Mouse (Mus musculus): ENCODE results near the gene Sh3pxd2a. TPM values are rescaled to one million over a fixed set of nuclear protein-coding genes. Genes with fewer than 3 reads are reported as not detected.

The Sh3pxd2a gene
- total and polyA plus RNA-seq, 3 experiments = 3.9 to 11.3 TPM; not detected in 1

GRCm38 (mm10) chr19:47360921-47361320, 103.3 kb downstream of the Sh3pxd2a start:
- Histone ChIP-seq H3K79me2 (ENCODE audit: control insufficient read depth, insufficient read depth, low read length, poor library complexity) (no peaks in the 10 kb centered on the region), H3K27me3 (ENCODE audit: control insufficient read depth in 1 of 2, insufficient read depth in 2 of 2, low read length in 2 of 2) (no peaks in the 10 kb centered on the region; a peak in 1 of 4 replicates), H3K27ac (ENCODE audit: control insufficient read depth, low read depth, low read length) (no peak overlapping the region), H3K36me3 (ENCODE audit: control insufficient read depth in 1 of 2, insufficient read depth in 2 of 2, low read length in 2 of 2) (no peaks in the 10 kb centered on the region), H3K4me3 (ENCODE audit: control insufficient read depth in 1 of 2, insufficient read depth in 1 of 2, low read depth in 2 of 2, low read length in 2 of 2) (no peak overlapping the region), H3K4me1 (ENCODE audit: control insufficient read depth in 1 of 2, insufficient read depth in 2 of 2, low read length in 2 of 2) (no peaks in the 10 kb centered on the region), H3K9ac (ENCODE audit: control insufficient read depth, low read depth, low read length, poor library complexity, severe bottlenecking) (no peak overlapping the region), H3K9me3 (replicated peaks; ENCODE audit: insufficient read depth, low read length) (no peaks in the 10 kb centered on the region)
- TF ChIP-seq ETS1 (IDR thresholded peaks at IDR 0.05; ENCODE audit: low read depth, low read length) (no peak), CTCF (IDR thresholded peaks at IDR 0.05 in 2 of 3, conservative IDR thresholded peaks at IDR 0.05 in 1 of 3; ENCODE audit: control insufficient read depth in 1 of 3, insufficient read depth in 1 of 3, low read depth in 2 of 3, low read length in 3 of 3, poor library complexity in 1 of 3, severe bottlenecking in 1 of 3) (peak in 2 of 3 experiments; percentile 6 to 28; a peak in 1 of 6 replicates), TAL1 (IDR thresholded peaks at IDR 0.05; ENCODE audit: low read length) (no peak)
- DNase-seq (ENCODE audit: low read depth, low spot score) = no peak

- H3K4me1 ChIP-seq (ENCODE audit: control insufficient read depth in 1 of 2, insufficient read depth in 2 of 2, low read length in 2 of 2) = no peaks in the 10 kb centered on the region
- DNase-seq (ENCODE audit: low read depth, low spot score) = no peak
- H3K4me3 ChIP-seq (ENCODE audit: control insufficient read depth in 1 of 2, insufficient read depth in 1 of 2, low read depth in 2 of 2, low read length in 2 of 2) = no peak overlapping the region
- no peak overlapping the region for H3K9ac ChIP-seq (ENCODE audit: control insufficient read depth, low read depth, low read length, poor library complexity, severe bottlenecking)
- H3K27ac ChIP-seq (ENCODE audit: control insufficient read depth, low read depth, low read length) = no peak overlapping the region
- no peaks in the 10 kb centered on the region for H3K36me3 ChIP-seq (ENCODE audit: control insufficient read depth in 1 of 2, insufficient read depth in 2 of 2, low read length in 2 of 2)
- no peaks in the 10 kb centered on the region for H3K9me3 ChIP-seq (replicated peaks; ENCODE audit: insufficient read depth, low read length)
- TF ChIP-seq MXI1 (IDR thresholded peaks at IDR 0.05; ENCODE audit: low read depth, low read length) (no peak), TBP (IDR thresholded peaks at IDR 0.05; ENCODE audit: low read depth, low read length) (no peak), MAZ (IDR thresholded peaks at IDR 0.05; ENCODE audit: low read depth, low read length) (no peak), NELFE (IDR thresholded peaks at IDR 0.05; ENCODE audit: low read depth, low read length) (no peak), MAX (IDR thresholded peaks at IDR 0.05; ENCODE audit: low read length) (no peak), GABPA (IDR thresholded peaks at IDR 0.05; ENCODE audit: low read depth, low read length) (no peak), TCF12 (IDR thresholded peaks at IDR 0.05; ENCODE audit: low read depth, low read length) (no peak), TAL1 (IDR thresholded peaks at IDR 0.05; ENCODE audit: low read length) (no peak), MYC (IDR thresholded peaks at IDR 0.05; ENCODE audit: low read depth, low read length) (no peak), ETS1 (IDR thresholded peaks at IDR 0.05; ENCODE audit: low read depth, low read length) (no peak), USF2 (IDR thresholded peaks at IDR 0.05; ENCODE audit: borderline replicate concordance in 1 of 2, insufficient read depth in 1 of 2, low read depth in 1 of 2, low read length in 2 of 2) (no peak), UBTF (IDR thresholded peaks at IDR 0.05; ENCODE audit: borderline replicate concordance, insufficient read depth, low read depth, low read length) (no peak), POLR2AphosphoS5 (IDR thresholded peaks at IDR 0.05; ENCODE audit: borderline replicate concordance, low read depth, low read length) (no peak), MAFK (IDR thresholded peaks at IDR 0.05; ENCODE audit: borderline replicate concordance, low read depth, low read length) (no peak), KAT2A (conservative IDR thresholded peaks at IDR 0.05; ENCODE audit: low read depth, low read length) (no peak), POLR2AphosphoS2 (IDR thresholded peaks at IDR 0.05; ENCODE audit: low read length) (no peak), ZNF384 (IDR thresholded peaks at IDR 0.05; ENCODE audit: low read depth, low read length) (no peak), BHLHE40 (IDR thresholded peaks at IDR 0.05; ENCODE audit: borderline replicate concordance, low read depth, low read length) (no peak), HCFC1 (IDR thresholded peaks at IDR 0.05; ENCODE audit: low read depth, low read length) (no peak)
- H3K79me2 ChIP-seq (ENCODE audit: control insufficient read depth, insufficient read depth, low read length, poor library complexity) = no peaks in the 10 kb centered on the region
- H3K27me3 ChIP-seq (ENCODE audit: control insufficient read depth in 1 of 2, insufficient read depth in 2 of 2, low read length in 2 of 2) = no peaks in the 10 kb centered on the region; a peak in 1 of 4 replicates
Measured at GRCm38 (mm10) chr19:47360017-47360416, 104.2 kb downstream of the Sh3pxd2a start.
